Mouse (Mus musculus): ENCODE data around the gene Hscb. TPM values are rescaled to one million over a fixed set of nuclear protein-coding genes. Genes with fewer than 3 reads are reported as not detected.
"Not testable (repeated sequence)": the region's sequence is repeated elsewhere in the genome, so short reads cannot be mapped to it uniquely, and the experiment has no call there.

The Hscb gene
- polyA plus RNA-seq (2014; fragmentation: Nextera tagmentation; extraction: Ambion mirVana), result 21.1 and 21.4 TPM in 2 replicates

DNA sequence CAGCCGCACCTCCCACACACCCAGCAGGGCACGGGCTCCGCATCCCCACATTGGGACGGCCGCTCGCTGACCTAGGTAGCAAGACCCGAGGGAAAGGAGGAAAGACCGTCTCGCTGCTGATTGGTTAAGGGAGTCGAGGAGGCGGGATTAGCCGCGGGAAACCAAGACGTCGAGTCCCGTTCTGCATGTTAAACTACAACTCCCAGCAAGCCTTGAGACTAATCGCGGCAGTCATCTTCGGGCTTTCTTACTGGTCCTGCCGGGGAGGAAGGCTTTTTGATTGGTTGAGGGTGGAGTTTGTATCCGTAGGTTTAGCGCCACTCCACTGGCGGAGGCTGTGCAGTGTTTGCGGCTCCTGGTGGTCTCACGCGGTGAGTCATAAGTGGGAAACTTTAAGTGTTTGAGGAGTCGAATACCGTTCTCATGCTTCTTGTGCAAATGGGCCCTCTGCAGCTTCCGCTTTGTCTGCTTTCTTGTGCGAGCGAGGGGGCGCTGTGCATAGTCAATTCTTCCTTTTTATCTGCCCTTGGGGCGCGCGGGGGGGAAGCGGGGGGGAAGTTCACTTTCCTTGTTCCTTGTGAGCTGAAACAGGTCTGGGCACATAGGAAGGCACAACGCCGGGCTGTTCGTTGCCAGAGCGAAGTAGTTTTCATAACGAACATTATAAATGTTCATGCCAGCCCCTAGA lies at the start of gene Hscb, which contains the start of gene Chek2:
Hscb (minus strand) TSS at position 100 of the 688 bp plus-strand sequence.
Chek2 (plus strand) TSS at position 302 of the 688 bp plus-strand sequence.
- Histone ChIP-seq H3K4me2 (ENCODE audit: low read depth) (peak within 1 kb of the TSS; percentile 87), H3K9ac (ENCODE audit: low read length) (peak within 1 kb of the TSS; percentile 79), H3K27me3 (ENCODE audit: control insufficient read depth, insufficient read depth, low read length) (no peaks in the 10 kb centered on the region), H3K9me3 (ENCODE audit: control insufficient read depth, low read length) (no peaks in the 10 kb centered on the region), H3K27ac (ENCODE audit: low read depth, low read length) (peak within 1 kb of the TSS; percentile 60; the same call in 1 of the 2 replicates), H3K4me1 (ENCODE audit: control insufficient read depth, insufficient read depth, low read length) (0 out of 2 replicates have a peak, but pooled peaks cover 2% of the 10 kb centered on the region), H3K4me3 (ENCODE audit: low read depth, low read length) (peak within 1 kb of the TSS; percentile 73), H3K36me3 (ENCODE audit: control insufficient read depth, insufficient read depth, low read length) (no peaks in the 10 kb centered on the region)
- WGBS, result under 1% methylated on average over 41 of the region's 41 CpGs
- ATAC-seq (ENCODE audit: insufficient read depth, low FRiP score, low TSS enrichment) (peak; percentile 99), DNase-seq (ENCODE audit: low spot score) (peak; percentile 96)

DNA sequence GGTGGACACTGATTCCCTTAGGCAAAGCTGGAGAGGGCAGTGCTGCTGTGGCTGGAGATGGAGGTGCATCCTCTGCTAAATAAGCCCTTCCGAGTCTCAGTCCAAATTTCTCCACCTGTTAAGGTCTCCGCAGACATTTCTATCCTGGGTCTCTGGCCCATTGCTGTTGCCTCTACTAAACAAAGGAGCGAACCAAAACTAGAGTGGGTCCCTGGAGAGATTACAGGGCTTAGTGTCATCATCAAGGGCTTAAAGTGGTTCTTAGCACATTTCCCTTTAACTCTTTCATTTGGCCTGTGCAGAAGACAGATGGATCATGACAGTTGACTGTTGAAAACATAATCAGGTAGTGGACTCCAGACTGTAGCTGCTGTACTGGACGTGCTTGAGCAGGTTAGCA lies 49.0 kb upstream of the Hscb start:
- Histone ChIP-seq H3K27me3 (ENCODE audit: control insufficient read depth, insufficient read depth, low read length) (no peaks in the 10 kb centered on the region), H3K36me3 (ENCODE audit: control insufficient read depth, insufficient read depth, low read length) (peaks cover 2% of the 10 kb centered on the region; the same call in 1 of the 2 replicates), H3K9me3 (ENCODE audit: control insufficient read depth, low read length) (no peaks in the 10 kb centered on the region), H3K27ac (ENCODE audit: low read depth, low read length) (no peak overlapping the region), H3K9ac (ENCODE audit: low read length) (no peak overlapping the region), H3K4me2 (ENCODE audit: low read depth) (no peak overlapping the region), H3K4me3 (ENCODE audit: low read depth, low read length) (no peak overlapping the region), H3K4me1 (ENCODE audit: control insufficient read depth, insufficient read depth, low read length) (no peaks in the 10 kb centered on the region)
- 88% methylated on average over 4 of the region's 4 CpGs for WGBS
- DNase-seq (ENCODE audit: low spot score), result no peak
- no peak for ATAC-seq (ENCODE audit: insufficient read depth, low FRiP score, low TSS enrichment)

GRCm38 (mm10) chr5:110879584-110880374 lies 40.2 kb upstream of the Hscb start, which contains the start of gene Ttc28:
Gene Ttc28 (plus strand): TSS chr5:110879803.
- peak within 1 kb of the TSS; percentile 58 for H3K27ac ChIP-seq (ENCODE audit: low read depth, low read length)
- no peaks in the 10 kb centered on the region for H3K36me3 ChIP-seq (ENCODE audit: control insufficient read depth, insufficient read depth, low read length)
- 0% methylated on average over 97 of the region's 101 CpGs for WGBS
- DNase-seq (ENCODE audit: low spot score) (peak; percentile 91), ATAC-seq (ENCODE audit: insufficient read depth, low FRiP score, low TSS enrichment) (peak; percentile 92)
- no peaks in the 10 kb centered on the region for H3K9me3 ChIP-seq (ENCODE audit: control insufficient read depth, low read length)
- H3K4me3 ChIP-seq (ENCODE audit: low read depth, low read length), result peak within 1 kb of the TSS; percentile 81
- peaks cover 4% of the 10 kb centered on the region; the same call in 1 of the 2 replicates for H3K4me1 ChIP-seq (ENCODE audit: control insufficient read depth, insufficient read depth, low read length)
- H3K4me2 ChIP-seq (ENCODE audit: low read depth), result peak within 1 kb of the TSS; percentile 66
- peak within 1 kb of the TSS; percentile 94 for H3K9ac ChIP-seq (ENCODE audit: low read length)
- no peaks in the 10 kb centered on the region for H3K27me3 ChIP-seq (ENCODE audit: control insufficient read depth, insufficient read depth, low read length)

DNA sequence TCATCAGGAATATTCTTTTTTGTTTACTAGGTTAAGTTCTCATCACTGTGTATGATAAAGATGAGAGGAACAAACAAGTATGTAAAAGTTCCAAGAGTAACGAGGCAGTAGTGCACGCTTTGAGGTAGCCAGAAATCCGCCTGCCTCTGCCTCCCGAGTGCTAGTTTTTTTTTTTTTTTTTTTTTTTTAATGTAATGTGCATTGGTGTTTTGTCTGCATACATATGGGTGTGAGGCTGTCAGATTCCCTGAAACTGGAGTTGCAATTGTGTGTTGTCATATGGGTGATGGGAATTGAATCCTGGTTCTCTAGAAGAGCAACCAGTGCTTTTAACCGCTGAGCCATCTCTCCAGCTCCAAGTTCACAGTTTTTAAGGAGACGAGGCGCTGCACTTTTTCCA lies 39.5 kb upstream of the Hscb start:
- ATAC-seq (ENCODE audit: insufficient read depth, low FRiP score, low TSS enrichment), result no peak
- no peaks in the 10 kb centered on the region for H3K27me3 ChIP-seq (ENCODE audit: control insufficient read depth, insufficient read depth, low read length)

GRCm38 (mm10) chr5:110878526-110878925 lies 38.9 kb upstream of the Hscb start:
- not testable (repeated sequence) for DNase-seq (ENCODE audit: low spot score); H3K27ac ChIP-seq (ENCODE audit: low read depth, low read length); H3K9ac ChIP-seq (ENCODE audit: low read length); H3K9me3 ChIP-seq (ENCODE audit: control insufficient read depth, low read length); H3K27me3 ChIP-seq (ENCODE audit: control insufficient read depth, insufficient read depth, low read length); H3K4me1 ChIP-seq (ENCODE audit: control insufficient read depth, insufficient read depth, low read length); H3K36me3 ChIP-seq (ENCODE audit: control insufficient read depth, insufficient read depth, low read length); H3K4me3 ChIP-seq (ENCODE audit: low read depth, low read length); ATAC-seq (ENCODE audit: insufficient read depth, low FRiP score, low TSS enrichment); H3K4me2 ChIP-seq (ENCODE audit: low read depth)
- 97% methylated on average over 1 of the region's 1 CpGs for WGBS

More for the DNA sequence above, 39.5 kb upstream of the Hscb start:
- Histone ChIP-seq H3K4me1 (ENCODE audit: control insufficient read depth, insufficient read depth, low read length) (peaks cover 4% of the 10 kb centered on the region; the same call in 1 of the 2 replicates), H3K9ac (ENCODE audit: low read length) (peak overlapping the region; percentile 94), H3K36me3 (ENCODE audit: control insufficient read depth, insufficient read depth, low read length) (no peaks in the 10 kb centered on the region), H3K4me2 (ENCODE audit: low read depth) (peak overlapping the region; percentile 66), H3K9me3 (ENCODE audit: control insufficient read depth, low read length) (no peaks in the 10 kb centered on the region), H3K27ac (ENCODE audit: low read depth, low read length) (no peak overlapping the region), H3K4me3 (ENCODE audit: low read depth, low read length) (peak overlapping the region; percentile 81)
- 65% methylated on average over 7 of the region's 7 CpGs for WGBS
- DNase-seq (ENCODE audit: low spot score), result no peak

DNA sequence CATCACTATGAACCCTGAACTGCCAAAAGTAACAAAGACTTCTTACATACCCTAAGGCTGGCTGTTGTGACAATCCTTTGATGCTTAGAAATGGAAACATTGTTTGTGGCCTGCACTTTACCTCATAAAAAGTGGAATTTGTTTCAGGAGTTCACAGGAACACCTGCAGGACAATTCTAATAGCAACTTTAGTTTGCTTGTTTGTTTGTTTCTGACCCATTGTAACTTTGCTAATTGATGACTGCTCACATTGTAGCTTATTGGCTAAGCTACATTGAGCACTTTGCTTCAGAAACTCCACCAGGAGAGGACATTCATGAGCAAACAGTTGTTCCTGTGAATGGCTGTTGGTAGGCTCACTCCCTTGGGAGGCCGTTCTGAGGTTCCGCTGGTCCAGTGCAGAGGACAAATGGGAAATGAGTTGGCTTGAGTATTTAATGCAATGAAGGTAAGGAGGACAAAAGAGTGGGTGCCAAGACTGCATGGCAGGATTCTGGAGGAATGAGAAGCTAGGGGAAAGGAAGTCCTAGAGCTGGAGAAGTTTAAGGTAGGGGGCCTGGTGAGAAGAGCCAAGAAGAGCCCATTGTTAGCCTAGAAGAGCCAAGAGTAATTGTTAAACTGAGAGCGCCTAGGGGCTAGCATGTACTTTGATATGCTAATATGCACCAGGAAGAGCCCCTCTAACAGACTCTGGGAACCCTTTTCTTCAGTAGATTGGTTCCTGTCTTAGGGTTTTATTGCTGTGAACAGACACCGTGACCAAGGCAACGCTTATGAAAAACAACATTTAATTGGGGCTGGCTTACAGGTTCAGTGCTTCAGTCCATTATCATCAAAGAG lies 38.3 kb upstream of the Hscb start:
- no peak for DNase-seq (ENCODE audit: low spot score)
- Histone ChIP-seq H3K9me3 (ENCODE audit: control insufficient read depth, low read length) (no peaks in the 10 kb centered on the region), H3K27me3 (ENCODE audit: control insufficient read depth, insufficient read depth, low read length) (no peaks in the 10 kb centered on the region), H3K4me3 (ENCODE audit: low read depth, low read length) (no peak overlapping the region), H3K36me3 (ENCODE audit: control insufficient read depth, insufficient read depth, low read length) (no peaks in the 10 kb centered on the region), H3K9ac (ENCODE audit: low read length) (no peak overlapping the region), H3K27ac (ENCODE audit: low read depth, low read length) (no peak overlapping the region), H3K4me2 (ENCODE audit: low read depth) (no peak overlapping the region), H3K4me1 (ENCODE audit: control insufficient read depth, insufficient read depth, low read length) (peaks cover 4% of the 10 kb centered on the region; the same call in 1 of the 2 replicates)
- ATAC-seq (ENCODE audit: insufficient read depth, low FRiP score, low TSS enrichment), result no peak
- 64% methylated on average over 5 of the region's 5 CpGs for WGBS

DNA sequence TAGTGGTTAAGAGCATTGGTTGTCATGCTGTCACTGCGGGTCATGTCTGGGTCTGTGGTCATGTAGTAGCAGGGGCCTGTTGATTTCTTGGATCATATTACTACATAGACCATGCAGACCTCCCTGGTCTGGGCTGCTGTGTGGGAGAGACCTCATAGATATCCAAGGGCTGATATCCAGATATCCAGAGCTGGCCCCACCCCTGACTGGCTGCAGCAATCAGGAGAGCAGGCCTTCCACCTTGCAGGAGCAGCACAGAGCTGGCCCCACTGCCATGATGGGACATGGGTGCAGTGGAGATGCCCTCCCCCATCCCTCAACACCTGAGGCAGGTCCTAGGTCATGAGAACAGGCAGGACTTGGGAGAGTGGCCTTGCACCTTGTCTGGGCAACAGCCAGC lies 35.7 kb upstream of the Hscb start:
- Histone ChIP-seq H3K27ac (ENCODE audit: low read depth, low read length) (no peak overlapping the region), H3K4me1 (ENCODE audit: control insufficient read depth, insufficient read depth, low read length) (peaks cover 2% of the 10 kb centered on the region; the same call in 1 of the 2 replicates), H3K36me3 (ENCODE audit: control insufficient read depth, insufficient read depth, low read length) (no peaks in the 10 kb centered on the region), H3K27me3 (ENCODE audit: control insufficient read depth, insufficient read depth, low read length) (no peaks in the 10 kb centered on the region), H3K4me3 (ENCODE audit: low read depth, low read length) (no peak overlapping the region), H3K9ac (ENCODE audit: low read length) (no peak overlapping the region), H3K4me2 (ENCODE audit: low read depth) (no peak overlapping the region), H3K9me3 (ENCODE audit: control insufficient read depth, low read length) (no peaks in the 10 kb centered on the region)
- no peak for DNase-seq (ENCODE audit: low spot score)
- WGBS, result 86% methylated on average over 1 of the region's 1 CpGs
- ATAC-seq (ENCODE audit: insufficient read depth, low FRiP score, low TSS enrichment), result no peak

DNA sequence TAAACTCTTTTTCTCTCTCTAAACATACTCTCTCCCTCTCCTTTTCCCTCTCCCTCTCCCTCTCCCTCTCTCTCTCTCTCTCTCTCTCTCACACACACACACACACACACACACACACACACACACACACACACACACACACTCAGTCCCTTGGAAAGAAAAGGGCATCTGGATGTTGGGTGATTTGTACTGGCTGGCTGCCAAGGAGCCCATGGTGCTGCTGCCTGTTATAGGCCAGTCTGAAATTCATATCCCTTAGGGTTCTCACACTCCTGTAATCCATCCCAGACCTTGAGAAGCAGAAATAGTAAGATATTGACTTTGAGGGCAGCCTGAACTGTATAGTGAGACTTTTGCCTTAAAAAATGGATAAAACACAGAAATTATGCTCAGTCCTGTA lies 35.1 kb upstream of the Hscb start:
- Histone ChIP-seq H3K9me3 (ENCODE audit: control insufficient read depth, low read length) (no peaks in the 10 kb centered on the region), H3K27ac (ENCODE audit: low read depth, low read length) (no peak overlapping the region), H3K36me3 (ENCODE audit: control insufficient read depth, insufficient read depth, low read length) (no peaks in the 10 kb centered on the region), H3K27me3 (ENCODE audit: control insufficient read depth, insufficient read depth, low read length) (no peaks in the 10 kb centered on the region), H3K9ac (ENCODE audit: low read length) (no peak overlapping the region), H3K4me2 (ENCODE audit: low read depth) (no peak overlapping the region), H3K4me3 (ENCODE audit: low read depth, low read length) (no peak overlapping the region), H3K4me1 (ENCODE audit: control insufficient read depth, insufficient read depth, low read length) (no peaks in the 10 kb centered on the region)
- DNase-seq (ENCODE audit: low spot score) (peak; percentile 54), ATAC-seq (ENCODE audit: insufficient read depth, low FRiP score, low TSS enrichment) (no peak)

Measured in neural tube, embryonic 11.5 days (tissue).